Mouse (Mus musculus) kidney, adult 2 months (tissue): ENCODE data around the gene Galnt6.

ENCODE experiments used
- CTCF ChIP-seq: fragments of 200-500 bp; conservative IDR thresholded peaks from 2 replicates; pipeline ENCODE4 v1.5.1; 2011; ENCODE audit warnings: low read depth, mild to moderate bottlenecking, control low read depth, low read length, moderate library complexity, mixed read lengths; ENCODE audit not compliant: insufficient read depth, insufficient read length
- POLR2A ChIP-seq: fragments of 200-500 bp; IDR thresholded peaks from one replicate; pipeline ENCODE4 v1.6.1; 2011; ENCODE audit warnings: low read depth, low read length, control low read depth

GRCm38 (mm10) chr15:100721445-100721844 is 7.7 kb downstream of the Galnt6 start:
- TF ChIP-seq CTCF, result no peak
- TF ChIP-seq POLR2A, result no peak
